Mouse (Mus musculus) stomach, embryonic 14.5 days (tissue): Measurements from ENCODE around the gene Mif. TPM values are rescaled to one million over a fixed set of nuclear protein-coding genes. Genes with fewer than 3 reads are reported as not detected.
"Not testable (repeated sequence)": the region's sequence is repeated elsewhere in the genome, so short reads cannot be mapped to it uniquely, and the experiment has no call there.

Experiments used
- ATAC-seq: fragments of 200-750 bp; cut with Nextera tagmentation; 2 replicates; pipeline ENCODE4 v1.8.0; 2017; ENCODE audit warnings: low read depth, moderate TSS enrichment; ENCODE audit not compliant: insufficient number of reproducible peaks, insufficient read depth, low FRiP score
- H3K27ac ChIP-seq: fragments of 300-500 bp; sonication (generic); 2 replicates; pipeline ENCODE4 v1.5.1; 2014; ENCODE audit warnings: mild to moderate bottlenecking, low read length, moderate library complexity, mixed read lengths
- H3K27me3 ChIP-seq: fragments of 300-500 bp; sonication (generic); 2 replicates; pipeline ENCODE4 v1.6.1; 2014; ENCODE audit warnings: low read length, control low read depth, mixed read lengths; ENCODE audit not compliant: control insufficient read depth, insufficient read depth
- H3K36me3 ChIP-seq: fragments of 300-500 bp; sonication (generic); 2 replicates; pipeline ENCODE4 v1.6.1; 2014; ENCODE audit warnings: mild to moderate bottlenecking, control low read depth, low read length, moderate library complexity, mixed read lengths; ENCODE audit not compliant: control insufficient read depth, insufficient read depth
- H3K4me1 ChIP-seq: fragments of 300-500 bp; sonication (generic); 2 replicates; pipeline ENCODE4 v1.6.1; 2014; ENCODE audit warnings: low read length, control low read depth, mixed read lengths; ENCODE audit not compliant: control insufficient read depth, insufficient read depth
- H3K4me2 ChIP-seq: fragments of 300-500 bp; sonication (generic); replicated peaks from 2 replicates; pipeline ENCODE4 v1.6.1; 2014; ENCODE audit warnings: low read depth, low read length, control low read depth
- H3K4me3 ChIP-seq: fragments of 300-500 bp; sonication (generic); 2 replicates; pipeline ENCODE4 v1.5.1; 2014; ENCODE audit warnings: low read depth, low read length, control low read depth
- H3K9ac ChIP-seq: fragments of 300-500 bp; sonication (generic); replicated peaks from 2 replicates; pipeline ENCODE4 v1.6.1; 2014; ENCODE audit warnings: low read depth, mild to moderate bottlenecking, control low read depth, low read length, moderate library complexity, mixed read lengths
- H3K9me3 ChIP-seq: fragments of 300-500 bp; sonication (generic); 2 replicates; pipeline ENCODE4 v1.6.1; 2016; ENCODE audit warnings: low read depth, low read length, control low read depth; ENCODE audit not compliant: control insufficient read depth
- WGBS: fragments of 180-500 bp; shearing (Covaris S2); extraction: QIAGEN DNeasy Blood & Tissue Kit; methylation state at CpG from one replicate; pipeline ENCODE4 v1.1.7; 2014; 5-methylcytosine and 5-hydroxymethylcytosine counted together
- polyA plus RNA-seq: library from polyadenylated mRNA; unstranded; fragments of >200 nt; fragmentation: Nextera tagmentation; extraction: Ambion mirVana; gene quantifications from 2 replicates; pipeline ENCODE4 v1.2.1, GENCODE M21; 2014

Gene Mif
- polyA plus RNA-seq, 1 experiment from 2014 or later, result 2,198 TPM

DNA sequence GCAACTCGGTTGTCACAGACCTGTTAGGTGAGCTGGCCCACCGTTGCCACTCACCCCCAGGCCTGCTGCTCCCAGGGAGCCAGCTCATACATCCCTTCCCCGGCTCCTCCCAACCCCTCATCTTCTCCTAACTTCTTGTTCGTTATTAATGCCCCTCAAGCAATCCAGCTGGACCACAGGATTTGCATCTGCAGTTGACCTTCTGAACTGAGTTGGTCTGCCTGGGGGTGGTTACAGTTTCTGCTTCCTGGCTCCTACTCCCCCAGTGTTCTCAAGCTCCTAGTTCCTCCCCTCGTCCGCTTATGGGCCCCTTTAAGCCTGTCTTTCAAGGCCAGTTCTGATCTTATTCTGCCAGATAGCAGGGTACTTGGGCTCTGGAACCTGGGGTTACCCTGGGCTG, 34.6 kb upstream of the Mif start:
- Histone ChIP-seq H3K4me2 (no peak overlapping the region), H3K9ac (no peak overlapping the region), H3K27me3 (no peaks in the 10 kb centered on the region), H3K36me3 (peaks cover 42% of the 10 kb centered on the region), H3K4me3 (no peak overlapping the region), H3K4me1 (peaks cover 9% of the 10 kb centered on the region; the same call in 1 of the 2 replicates), H3K27ac (no peak overlapping the region), H3K9me3 (no peaks in the 10 kb centered on the region)
- no peak for ATAC-seq
- WGBS, result 70% methylated on average over 6 of the region's 6 CpGs

- H3K9ac ChIP-seq, result no peak within 1 kb of the TSS
- no peaks in the 10 kb centered on the region for H3K9me3 ChIP-seq
- peak; percentile 99 for ATAC-seq
- H3K4me3 ChIP-seq, result peak within 1 kb of the TSS; percentile 33
- H3K27me3 ChIP-seq, result no peaks in the 10 kb centered on the region
- peaks cover 9% of the 10 kb centered on the region; the same call in 1 of the 2 replicates for H3K4me1 ChIP-seq
- H3K36me3 ChIP-seq, result peaks cover 28% of the 10 kb centered on the region
- H3K4me2 ChIP-seq, result peak within 1 kb of the TSS; percentile 82
- no peak within 1 kb of the TSS for H3K27ac ChIP-seq
- under 1% methylated on average over 50 of the region's 51 CpGs for WGBS
Observed at GRCm38 (mm10) chr10:75893089-75893750, 33.2 kb upstream of the Mif start, which contains the start of gene Derl3. Gene Derl3 (plus strand): TSS chr10:75893413.

GRCm38 (mm10) chr10:75889406-75890153, 29.5 kb upstream of the Mif start:
- Histone ChIP-seq H3K36me3 (no peaks in the 10 kb centered on the region), H3K9me3 (no peaks in the 10 kb centered on the region), H3K9ac (no peak overlapping the region), H3K4me2 (no peak overlapping the region), H3K27ac (no peak overlapping the region), H3K4me3 (no peak overlapping the region), H3K27me3 (no peaks in the 10 kb centered on the region), H3K4me1 (peaks cover 9% of the 10 kb centered on the region; the same call in 1 of the 2 replicates)
- ATAC-seq, result no peak
- 43% methylated on average over 8 of the region's 8 CpGs for WGBS

- not testable (repeated sequence) for H3K27me3 ChIP-seq, H3K9me3 ChIP-seq, H3K4me3 ChIP-seq, H3K4me2 ChIP-seq, H3K9ac ChIP-seq, H3K36me3 ChIP-seq, H3K4me1 ChIP-seq, ATAC-seq, H3K27ac ChIP-seq
- WGBS, result 86% methylated on average over 5 of the region's 5 CpGs
Observed at GRCm38 (mm10) chr10:75887504-75887903, 27.5 kb upstream of the Mif start.

GRCm38 (mm10) chr10:75884742-75885141, 24.7 kb upstream of the Mif start:
- Histone ChIP-seq H3K4me1 (peaks cover 14% of the 10 kb centered on the region; the same call in 1 of the 2 replicates), H3K9me3 (no peaks in the 10 kb centered on the region), H3K27me3 (no peaks in the 10 kb centered on the region), H3K27ac (no peak overlapping the region), H3K36me3 (no peaks in the 10 kb centered on the region), H3K4me2 (no peak overlapping the region), H3K9ac (no peak overlapping the region), H3K4me3 (no peak overlapping the region)
- ATAC-seq, result no peak
- WGBS, result 88% methylated on average over 8 of the region's 8 CpGs

GRCm38 (mm10) chr10:75883232-75883552, 23.2 kb upstream of the Mif start:
- no peaks in the 10 kb centered on the region for H3K27me3 ChIP-seq
- no peaks in the 10 kb centered on the region for H3K36me3 ChIP-seq
- no peaks in the 10 kb centered on the region for H3K9me3 ChIP-seq
- H3K4me1 ChIP-seq, result peaks cover 14% of the 10 kb centered on the region; the same call in 1 of the 2 replicates
- peak; percentile 42; the same call in 1 of the 2 replicates for ATAC-seq
- H3K9ac ChIP-seq, result no peak overlapping the region
- WGBS, result 2% methylated on average over 10 of the region's 10 CpGs
- H3K27ac ChIP-seq, result no peak overlapping the region
- H3K4me3 ChIP-seq, result no peak overlapping the region
- no peak overlapping the region; the same call in 1 of the 2 replicates for H3K4me2 ChIP-seq

- Histone ChIP-seq H3K4me2 (no peak overlapping the region; the same call in 1 of the 2 replicates), H3K4me1 (peaks cover 14% of the 10 kb centered on the region; the same call in 1 of the 2 replicates), H3K36me3 (no peaks in the 10 kb centered on the region), H3K9me3 (no peaks in the 10 kb centered on the region), H3K4me3 (no peak overlapping the region), H3K9ac (no peak overlapping the region), H3K27ac (no peak overlapping the region; the same call in 1 of the 2 replicates), H3K27me3 (no peaks in the 10 kb centered on the region)
- 5% methylated on average over 15 of the region's 15 CpGs for WGBS
- ATAC-seq, result no peak; the same call in 1 of the 2 replicates
Observed at GRCm38 (mm10) chr10:75882433-75883231, 22.6 kb upstream of the Mif start.
